Mouse (Mus musculus) heart, embryonic 12.5 days (tissue): Measurements from ENCODE around the gene Glrx2. TPM values are rescaled to one million over a fixed set of nuclear protein-coding genes. Genes with fewer than 3 reads are reported as not detected.

ENCODE experiments used
- ATAC-seq: fragments of 200-750 bp; cut with Nextera tagmentation; 2 replicates; pipeline ENCODE4 v1.8.0; 2017; ENCODE audit warnings: moderate TSS enrichment, moderate library complexity; ENCODE audit not compliant: insufficient number of reproducible peaks, low FRiP score
- H3K27ac ChIP-seq: fragments of 300-500 bp; sonication (generic); 2 replicates; pipeline ENCODE4 v1.5.1; 2016; ENCODE audit warnings: mild to moderate bottlenecking, moderate library complexity; ENCODE audit not compliant: poor library complexity, severe bottlenecking
- H3K27me3 ChIP-seq: fragments of 300-500 bp; sonication (generic); replicated peaks from 2 replicates; pipeline ENCODE4 v1.6.1; 2016; ENCODE audit warnings: mild to moderate bottlenecking, moderate library complexity
- H3K36me3 ChIP-seq: fragments of 300-500 bp; sonication (generic); 2 replicates; pipeline ENCODE4 v1.6.1; 2016; ENCODE audit warnings: mild to moderate bottlenecking, moderate library complexity
- H3K4me1 ChIP-seq: fragments of 300-500 bp; sonication (generic); replicated peaks from 2 replicates; pipeline ENCODE4 v1.6.1; 2016; ENCODE audit warnings: mild to moderate bottlenecking
- H3K4me2 ChIP-seq: fragments of 300-500 bp; sonication (generic); 2 replicates; pipeline ENCODE4 v1.6.1; 2016; ENCODE audit warnings: mild to moderate bottlenecking, moderate library complexity
- H3K4me3 ChIP-seq: fragments of 300-500 bp; sonication (generic); 2 replicates; pipeline ENCODE4 v1.5.1; 2016; ENCODE audit warnings: mild to moderate bottlenecking
- H3K9ac ChIP-seq: fragments of 300-500 bp; sonication (generic); 2 replicates; pipeline ENCODE4 v1.6.1; 2016; ENCODE audit warnings: mild to moderate bottlenecking, moderate library complexity
- H3K9me3 ChIP-seq: fragments of 300-500 bp; sonication (generic); replicated peaks from 2 replicates; pipeline ENCODE4 v1.6.1; 2016; ENCODE audit warnings: mild to moderate bottlenecking, moderate library complexity
- WGBS: fragments of 180-500 bp; shearing (Covaris S2); methylation state at CpG from one replicate; pipeline ENCODE4 v1.1.7; 2016; 5-methylcytosine and 5-hydroxymethylcytosine counted together
- polyA plus RNA-seq: library from polyadenylated mRNA; unstranded; fragments of >200 nt; fragmentation: Nextera tagmentation; extraction: Ambion mirVana; gene quantifications from 2 replicates; pipeline ENCODE4 v1.2.1, GENCODE M21; 2016

Gene Glrx2
- polyA plus RNA-seq, 1 experiment from 2014 or later, result 98.7 TPM

- ATAC-seq, result no peak
- Histone ChIP-seq H3K4me3 (no peak overlapping the region), H3K27me3 (no peaks in the 10 kb centered on the region), H3K4me2 (no peak overlapping the region), H3K9me3 (no peaks in the 10 kb centered on the region), H3K27ac (no peak overlapping the region), H3K9ac (no peak overlapping the region), H3K4me1 (no peaks in the 10 kb centered on the region), H3K36me3 (peaks cover 3% of the 10 kb centered on the region)
- WGBS, result 80% methylated on average over 2 of the region's 2 CpGs
These were observed 72.6 kb downstream of the Glrx2 start for GRCm38 (mm10) chr1:143788584-143789227.

Other genes with a start within 250 kb of the Glrx2 start
- gene B3galt2, start 75.7 kb upstream of the Glrx2 start, polyA plus RNA-seq, result 0.28 and 0.31 TPM in 2 replicates
- gene Cdc73, start 13.4 kb upstream of the Glrx2 start, polyA plus RNA-seq, result 29.3 and 29.5 TPM in 2 replicates
- 20.7 and 21.5 TPM in 2 replicates for gene Trove2, start 60.7 kb downstream of the Glrx2 start, polyA plus RNA-seq
- gene Uchl5, start 60.9 kb downstream of the Glrx2 start, polyA plus RNA-seq, result 63.7 and 70.4 TPM in 2 replicates